Mouse (Mus musculus): ENCODE results near the gene Mapkap1. TPM values are rescaled to one million over a fixed set of nuclear protein-coding genes. Genes with fewer than 3 reads are reported as not detected.

Gene Mapkap1
- polyA plus RNA-seq (2012; rRNA removed), result 72.2 and 74.7 TPM in 2 replicates

DNA sequence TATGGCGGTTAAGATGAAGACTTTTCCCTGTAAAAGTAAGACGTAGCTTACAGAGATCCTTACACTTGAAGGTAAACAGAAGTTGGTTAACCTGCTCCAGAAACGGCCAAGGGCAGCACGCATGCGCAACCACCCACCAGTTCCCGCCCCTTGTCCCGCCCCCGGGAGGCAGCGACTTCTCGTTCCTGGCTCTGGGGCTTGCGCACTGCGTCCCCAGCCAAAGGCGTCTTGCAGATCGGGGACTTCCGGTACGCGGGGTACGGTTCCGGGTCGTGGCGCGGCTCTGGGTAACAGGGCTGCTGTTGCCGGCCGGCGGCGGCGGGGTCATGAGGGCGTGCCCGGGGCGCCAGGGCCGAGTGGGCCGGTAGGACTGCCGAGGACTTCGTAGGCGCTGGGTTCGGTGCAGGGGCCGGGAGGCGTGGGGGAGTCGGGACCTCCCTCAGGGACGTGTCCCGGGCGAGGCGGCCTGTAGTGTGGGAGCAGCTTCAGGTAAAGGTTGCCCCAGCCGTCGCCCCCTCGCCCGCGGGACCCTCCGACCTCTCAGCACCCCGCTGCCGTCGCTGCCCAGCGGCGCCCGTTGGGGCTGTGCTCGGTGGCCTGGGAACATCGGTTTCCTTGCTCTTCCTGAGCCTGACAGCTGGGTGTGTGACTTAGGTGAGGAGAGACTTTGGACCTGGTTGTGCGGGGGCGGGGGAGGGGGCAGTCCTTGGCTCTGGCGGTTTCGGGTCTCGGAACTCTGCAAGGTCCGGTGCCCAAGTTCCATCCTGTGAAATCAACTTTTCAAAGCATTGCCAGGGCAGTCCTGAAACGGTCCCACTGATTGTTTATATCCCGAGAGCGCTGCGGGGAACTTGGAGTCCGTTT lies at the start of gene Mapkap1:
Gene Mapkap1, plus strand, starts transcription at position 171 of the 864 bp plus-strand sequence.
- peak; percentile 99 for DNase-seq (ENCODE audit: low read depth)
- TF ChIP-seq POLR2A (IDR thresholded peaks at IDR 0.05; ENCODE audit: borderline replicate concordance, extremely low read depth, insufficient read depth, insufficient read length, poor library complexity, severe bottlenecking), result peak; percentile 80
- TF ChIP-seq CTCF (IDR thresholded peaks at IDR 0.05; ENCODE audit: borderline replicate concordance, extremely low read depth, insufficient read depth, insufficient read length), result no peak

DNA sequence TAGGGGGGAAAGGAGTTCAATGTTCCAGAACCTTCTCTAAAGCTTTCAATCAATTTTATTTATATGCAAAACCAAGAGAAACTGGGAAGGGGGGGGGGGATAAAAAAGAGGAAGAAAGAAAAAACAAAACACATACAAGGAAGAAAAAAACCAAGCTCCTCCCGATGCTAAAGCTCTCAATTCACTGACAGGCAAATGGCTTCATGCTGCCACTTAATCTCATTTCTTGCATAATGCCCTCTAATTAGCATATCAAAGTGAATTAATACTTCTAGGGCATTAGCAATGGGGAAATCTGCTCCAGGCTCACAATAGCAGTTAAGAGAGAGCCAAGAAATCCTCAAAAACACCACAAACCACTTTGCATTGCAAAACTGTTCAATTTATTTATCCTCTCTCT lies 42.9 kb upstream of the Mapkap1 start:
- no peak for TF ChIP-seq POLR2A (IDR thresholded peaks at IDR 0.05; ENCODE audit: borderline replicate concordance, extremely low read depth, insufficient read depth, insufficient read length, poor library complexity, severe bottlenecking)
- TF ChIP-seq CTCF (IDR thresholded peaks at IDR 0.05; ENCODE audit: borderline replicate concordance, extremely low read depth, insufficient read depth, insufficient read length), result no peak
- DNase-seq (ENCODE audit: low read depth), result peak; percentile 95

DNA sequence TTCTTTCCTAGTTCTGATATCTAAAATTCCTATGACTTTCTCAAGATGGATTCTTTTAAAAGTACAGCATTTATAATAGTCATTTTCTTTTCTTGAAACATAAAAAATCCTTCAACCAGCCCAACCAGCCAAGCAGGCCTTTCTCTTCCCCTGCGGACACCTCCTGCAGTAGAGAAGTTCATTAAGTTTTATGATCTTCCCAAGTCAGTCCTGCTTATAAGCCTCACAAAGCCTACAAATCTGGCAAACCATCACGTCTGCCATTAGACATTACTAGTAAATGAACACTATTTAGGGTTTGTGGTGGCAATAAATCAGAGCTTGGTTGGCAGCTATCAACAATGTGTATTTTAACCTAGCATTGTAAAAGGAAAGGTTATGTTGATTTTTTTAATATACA lies 39.5 kb upstream of the Mapkap1 start:
- TF ChIP-seq CTCF (IDR thresholded peaks at IDR 0.05; ENCODE audit: borderline replicate concordance, extremely low read depth, insufficient read depth, insufficient read length) (no peak), POLR2A (IDR thresholded peaks at IDR 0.05; ENCODE audit: borderline replicate concordance, extremely low read depth, insufficient read depth, insufficient read length, poor library complexity, severe bottlenecking) (no peak)
- DNase-seq (ENCODE audit: low read depth), result peak; percentile 43

GRCm38 (mm10) chr2:34368396-34368795 lies 38.2 kb upstream of the Mapkap1 start:
- DNase-seq (ENCODE audit: low read depth), result peak; percentile 65
- no peak for TF ChIP-seq POLR2A (IDR thresholded peaks at IDR 0.05; ENCODE audit: borderline replicate concordance, extremely low read depth, insufficient read depth, insufficient read length, poor library complexity, severe bottlenecking)
- no peak for TF ChIP-seq CTCF (IDR thresholded peaks at IDR 0.05; ENCODE audit: borderline replicate concordance, extremely low read depth, insufficient read depth, insufficient read length)

- TF ChIP-seq CTCF (IDR thresholded peaks at IDR 0.05; ENCODE audit: borderline replicate concordance, extremely low read depth, insufficient read depth, insufficient read length) (no peak), POLR2A (IDR thresholded peaks at IDR 0.05; ENCODE audit: borderline replicate concordance, extremely low read depth, insufficient read depth, insufficient read length, poor library complexity, severe bottlenecking) (no peak)
- peak; percentile 34 for DNase-seq (ENCODE audit: low read depth)
These were observed 36.2 kb upstream of the Mapkap1 start for GRCm38 (mm10) chr2:34370349-34370724.

GRCm38 (mm10) chr2:34370725-34371440 lies 35.7 kb upstream of the Mapkap1 start:
- peak; percentile 51 for DNase-seq (ENCODE audit: low read depth)
- TF ChIP-seq CTCF (IDR thresholded peaks at IDR 0.05; ENCODE audit: borderline replicate concordance, extremely low read depth, insufficient read depth, insufficient read length), result no peak
- no peak for TF ChIP-seq POLR2A (IDR thresholded peaks at IDR 0.05; ENCODE audit: borderline replicate concordance, extremely low read depth, insufficient read depth, insufficient read length, poor library complexity, severe bottlenecking)

GRCm38 (mm10) chr2:34371441-34372304 lies 34.9 kb upstream of the Mapkap1 start:
- no peak for TF ChIP-seq CTCF (IDR thresholded peaks at IDR 0.05; ENCODE audit: borderline replicate concordance, extremely low read depth, insufficient read depth, insufficient read length)
- TF ChIP-seq POLR2A (IDR thresholded peaks at IDR 0.05; ENCODE audit: borderline replicate concordance, extremely low read depth, insufficient read depth, insufficient read length, poor library complexity, severe bottlenecking), result peak; percentile 38; the same call in 1 of the 2 replicates
- DNase-seq (ENCODE audit: low read depth), result peak; percentile 70

GRCm38 (mm10) chr2:34372305-34373301 lies 34.0 kb upstream of the Mapkap1 start, which contains the start of gene Pbx3:
Gene Pbx3 (minus strand): TSS chr2:34373142.
- TF ChIP-seq POLR2A (IDR thresholded peaks at IDR 0.05; ENCODE audit: borderline replicate concordance, extremely low read depth, insufficient read depth, insufficient read length, poor library complexity, severe bottlenecking), result peak; percentile 91
- no peak for TF ChIP-seq CTCF (IDR thresholded peaks at IDR 0.05; ENCODE audit: borderline replicate concordance, extremely low read depth, insufficient read depth, insufficient read length)

GRCm38 (mm10) chr2:34373886-34374285 lies 32.7 kb upstream of the Mapkap1 start:
- peak; percentile 59 for DNase-seq (ENCODE audit: low read depth)
- TF ChIP-seq CTCF (IDR thresholded peaks at IDR 0.05; ENCODE audit: borderline replicate concordance, extremely low read depth, insufficient read depth, insufficient read length) (no peak), POLR2A (IDR thresholded peaks at IDR 0.05; ENCODE audit: borderline replicate concordance, extremely low read depth, insufficient read depth, insufficient read length, poor library complexity, severe bottlenecking) (no peak)

More at GRCm38 (mm10) chr2:34372305-34373301, 34.0 kb upstream of the Mapkap1 start, which contains the start of gene Pbx3:
- DNase-seq (ENCODE audit: low read depth), result peak; percentile 97
